Comparison of ENCODE assay signal across 14 mouse cellular contexts in the genomic region with DNA sequence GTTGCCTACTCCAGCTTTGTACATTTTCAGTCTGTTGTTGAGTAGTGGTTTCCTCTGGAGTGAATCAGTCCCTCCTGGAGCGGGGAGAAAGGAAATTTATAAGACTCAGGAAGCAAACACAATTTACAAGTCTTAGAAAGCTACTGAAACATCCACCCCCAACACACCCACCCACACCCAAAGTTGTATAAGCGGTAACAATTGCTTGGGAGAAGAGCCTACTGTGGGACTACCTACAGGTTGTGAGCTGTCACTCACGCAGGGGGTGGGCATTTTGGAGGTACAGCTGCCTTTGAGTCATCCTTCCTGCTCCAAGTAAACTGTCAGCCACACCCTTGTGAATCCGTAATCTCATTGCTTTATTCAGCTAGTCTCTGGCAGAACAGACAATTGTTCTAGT.
"Had no signal": no experiment of that assay in that cellular context is flagged by ENCODE, and none has a peak within 500 bp of the region (broad histone marks: within the 10 kb centered on the region; RNA-seq: fewer than 3 reads in every experiment).

No protein-coding gene starts in this region.

- H3K27me3 ChIP-seq: limb, embryonic 12.5 days; liver, embryonic 13.5 days; midbrain, embryonic 12.5 days; neural tube, embryonic 13.5 days had no signal

- H3K9ac ChIP-seq: limb, embryonic 12.5 days; liver, embryonic 13.5 days; liver, postnatal 0 days; midbrain, embryonic 12.5 days; neural tube, embryonic 13.5 days had no signal

- H3K27ac ChIP-seq: kidney, postnatal 0 days; left cerebral cortex, adult 2 months; limb, embryonic 12.5 days; liver, embryonic 13.5 days; midbrain, embryonic 12.5 days; neural tube, embryonic 13.5 days; stomach, postnatal 0 days had no signal

- H3K4me1 ChIP-seq: liver, embryonic 13.5 days; midbrain, embryonic 12.5 days; neural tube, embryonic 13.5 days had no signal

- H3K9me3 ChIP-seq: limb, embryonic 12.5 days; liver, embryonic 13.5 days; midbrain, embryonic 12.5 days; neural tube, embryonic 13.5 days had no signal

- DNase-seq: kidney, adult 11 months; kidney, adult 9 months; kidney, postnatal 4 days; liver; liver, embryonic 13.5 days; liver, postnatal 0 days; thymus, adult 18-20 months; thymus, postnatal 14 days had no signal

- H3K4me3 ChIP-seq: left cerebral cortex, adult 2 months; limb, embryonic 12.5 days; liver, embryonic 13.5 days; midbrain, embryonic 12.5 days; neural tube, embryonic 13.5 days had no signal

- H3K36me3 ChIP-seq: limb, embryonic 12.5 days; liver, embryonic 13.5 days; midbrain, embryonic 12.5 days; neural tube, embryonic 13.5 days had no signal
